Mouse (Mus musculus) cerebellum, adult 18-20 months (tissue): ENCODE measurements around the gene Eda.
A peak's percentile ranks its signal among the peaks of the same experiment; 100 is the strongest.

Experiments used
- DNase-seq, 2 experiments: peaks; one replicate each; pipeline ENCODE4 v3.0.0; 2021

The Eda gene

DNA sequence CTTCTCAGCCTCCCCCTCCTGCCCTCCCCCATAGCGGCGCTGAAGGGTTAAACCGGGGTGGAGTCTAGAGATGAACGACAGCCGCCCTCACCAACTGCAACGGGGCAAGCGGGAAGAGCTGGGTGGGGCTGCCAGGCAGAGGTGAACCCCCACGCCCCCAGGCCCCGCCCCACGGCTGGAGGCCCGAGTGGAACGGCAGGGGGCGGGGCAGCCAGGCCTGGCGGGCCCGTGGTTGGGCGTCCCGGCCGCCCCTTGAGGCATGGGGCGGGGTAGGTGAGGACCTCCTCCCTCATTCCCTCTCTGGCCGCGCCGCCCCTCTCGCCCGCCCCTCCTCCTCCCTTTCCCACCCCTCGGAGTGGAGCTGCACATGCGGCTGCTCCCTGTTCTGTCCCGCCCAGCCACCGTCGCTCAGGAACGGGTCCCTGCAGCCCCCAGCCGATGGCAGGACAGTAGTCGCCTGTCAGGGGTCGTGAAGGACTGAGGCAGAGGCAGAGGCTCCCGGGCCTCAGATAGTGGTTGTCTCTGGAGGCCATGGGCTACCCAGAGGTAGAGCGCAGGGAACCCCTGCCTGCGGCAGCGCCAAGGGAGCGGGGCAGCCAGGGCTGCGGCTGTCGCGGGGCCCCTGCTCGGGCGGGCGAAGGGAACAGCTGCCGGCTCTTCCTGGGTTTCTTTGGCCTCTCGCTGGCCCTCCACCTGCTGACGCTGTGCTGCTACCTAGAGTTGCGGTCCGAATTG is at the start of gene Eda:
Gene Eda (plus strand): TSS at position 357 of the 735 bp plus-strand sequence.
- peak; percentile 12 to 45 for DNase-seq

- no peak for DNase-seq
Observed at GRCm38 (mm10) chrX:99961002-99961401, 14.4 kb upstream of the Eda start.

DNA sequence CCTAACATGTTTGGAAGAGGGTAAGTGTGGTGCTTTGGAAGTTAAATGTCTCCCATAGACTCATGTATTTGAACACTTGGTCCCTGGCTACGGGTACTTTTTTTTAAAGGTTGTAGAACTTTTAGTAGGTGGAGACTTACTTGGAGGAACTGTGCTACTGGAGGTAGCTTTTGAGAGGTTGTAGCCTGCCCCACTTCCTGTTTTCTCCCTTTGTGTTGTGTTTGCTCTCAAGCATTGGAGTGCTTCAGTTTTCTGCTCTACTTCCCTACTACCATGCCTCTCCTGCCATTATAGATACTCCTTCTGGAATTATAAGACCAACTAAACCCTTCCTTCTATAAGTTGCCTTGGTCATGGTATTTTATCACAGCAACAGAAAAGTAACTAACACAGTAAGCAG is 5.3 kb upstream of the Eda start:
- no peak for DNase-seq

- no peak for DNase-seq
Observed at GRCm38 (mm10) chrX:99974381-99974780, 1.0 kb upstream of the Eda start.

- no peak for DNase-seq
Observed at GRCm38 (mm10) chrX:99974803-99975202, 603 bp upstream of the Eda start.

GRCm38 (mm10) chrX:99975985-99976924 is 849 bp downstream of the Eda start:
- DNase-seq, result peak; percentile 1 to 8

DNA sequence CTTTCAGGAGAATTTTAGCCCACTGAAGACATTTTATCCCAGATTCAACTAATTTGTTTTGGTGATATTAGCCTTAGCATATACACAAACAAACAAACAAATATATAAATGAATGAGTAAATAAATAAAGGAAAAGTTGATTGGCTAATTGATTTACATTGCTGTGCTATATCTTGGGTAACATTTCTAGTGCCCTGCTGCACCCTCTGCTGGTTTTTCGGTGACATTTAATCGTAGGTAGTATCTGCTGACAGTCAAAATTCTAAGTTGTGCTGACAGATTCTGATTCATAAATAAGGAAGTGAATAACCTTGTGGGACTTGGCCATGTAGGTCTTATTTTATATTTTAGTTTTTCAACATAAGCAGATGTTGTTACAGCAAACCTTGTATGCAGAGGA is 2.9 kb downstream of the Eda start:
- no peak for DNase-seq

- DNase-seq, result no peak
Observed at GRCm38 (mm10) chrX:99993434-99993833, 18.0 kb downstream of the Eda start.

DNA sequence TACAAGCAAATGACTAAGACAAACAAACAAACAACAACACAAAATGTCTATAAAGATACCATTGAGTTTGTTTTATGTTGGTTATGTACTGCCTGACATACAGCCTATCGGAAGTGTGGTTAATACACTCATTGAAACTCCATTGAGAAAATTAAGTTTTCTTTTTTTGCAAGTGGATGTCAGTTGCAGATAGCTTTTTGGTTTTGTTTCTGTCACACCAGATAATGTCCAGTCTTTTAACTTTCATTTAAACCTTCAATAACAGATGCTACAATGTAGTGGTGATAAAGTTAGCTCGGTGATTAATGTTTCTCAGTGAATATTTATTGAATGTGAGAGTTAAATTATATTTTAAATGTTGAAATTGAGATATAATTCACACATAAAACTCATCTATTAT is 23.9 kb downstream of the Eda start:
- DNase-seq, result no peak

GRCm38 (mm10) chrX:100118362-100118761 is 143.0 kb downstream of the Eda start:
- no peak for DNase-seq

GRCm38 (mm10) chrX:100195286-100195685 is 219.9 kb downstream of the Eda start:
- no peak for DNase-seq

DNA sequence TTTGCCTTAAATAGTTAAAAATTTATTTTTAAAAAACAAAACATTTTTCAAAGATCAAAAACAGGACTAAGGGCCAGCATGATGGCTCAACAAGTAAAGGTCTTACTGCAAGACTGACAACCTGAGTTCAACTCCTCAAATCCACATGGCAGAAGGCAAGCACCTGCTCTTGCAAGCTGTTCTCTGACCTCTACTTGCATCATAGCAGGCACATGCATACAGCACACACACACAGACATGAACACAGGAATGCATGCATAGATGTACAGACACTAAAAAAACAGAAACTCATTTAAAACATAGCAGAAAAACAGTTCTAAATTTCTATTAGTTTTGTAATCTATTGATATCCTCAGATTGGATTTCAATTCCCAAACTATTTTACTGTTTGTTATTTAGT is 338.2 kb downstream of the Eda start:
- no peak for DNase-seq

DNA sequence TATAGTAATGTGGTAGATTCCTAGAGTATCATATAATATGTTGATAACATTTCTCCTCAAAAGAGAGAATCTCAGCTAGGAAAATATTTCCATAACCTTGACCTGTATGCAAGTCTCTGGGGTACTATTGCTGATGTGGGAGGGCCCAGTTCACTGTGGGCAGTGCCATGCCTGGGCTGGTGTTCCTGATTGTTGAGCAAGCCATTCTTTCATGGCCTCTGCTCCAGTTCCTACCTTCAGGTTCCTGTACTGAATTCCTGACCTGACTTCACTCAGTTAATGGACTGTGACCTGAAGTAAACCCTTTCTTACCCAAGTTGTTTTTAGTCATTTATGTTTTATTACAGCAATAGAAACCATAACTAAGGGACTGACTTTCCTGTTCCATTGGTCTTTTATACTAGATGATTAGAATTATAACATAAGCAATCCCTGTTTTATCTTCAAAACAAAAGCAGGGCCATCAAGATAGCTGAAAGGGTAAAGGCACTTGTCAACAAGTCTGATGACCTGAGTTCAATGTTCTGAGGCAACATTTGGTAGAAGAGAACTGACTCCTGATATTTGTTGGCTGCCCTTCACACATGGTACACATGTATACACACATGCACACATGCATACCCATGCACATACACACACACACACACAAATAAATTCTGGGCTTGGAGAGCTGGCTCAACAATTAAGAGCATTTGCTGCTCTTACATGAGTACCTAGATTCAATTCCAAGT is 338.9 kb downstream of the Eda start:
- no peak for DNase-seq

- no peak for DNase-seq
Observed at GRCm38 (mm10) chrX:100340687-100341086, 365.3 kb downstream of the Eda start.

GRCm38 (mm10) chrX:100344433-100344832 is 369.0 kb downstream of the Eda start:
- no peak for DNase-seq

GRCm38 (mm10) chrX:100356974-100357373 is 381.6 kb downstream of the Eda start:
- no peak for DNase-seq

DNA sequence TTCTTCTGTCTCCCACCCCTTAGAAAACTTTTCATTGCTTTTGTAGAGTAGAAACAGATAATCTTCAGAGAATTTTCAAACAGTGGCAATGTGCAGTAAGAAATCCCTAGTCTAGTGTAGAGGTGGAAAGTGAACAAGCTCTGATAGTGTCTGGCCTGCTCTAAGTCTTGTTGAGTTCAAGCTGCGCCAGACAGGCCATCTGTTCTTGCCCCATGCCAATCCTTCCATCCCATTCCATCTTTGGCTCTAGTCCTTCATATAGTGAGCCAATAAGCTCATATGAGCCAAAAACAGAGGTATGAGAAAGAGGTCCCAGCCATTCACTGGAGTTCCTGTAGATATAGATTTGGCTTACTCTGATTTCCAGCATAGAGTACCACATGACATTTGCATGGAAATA is 414.5 kb downstream of the Eda start:
- DNase-seq, result peak; percentile 11 to 21

DNA sequence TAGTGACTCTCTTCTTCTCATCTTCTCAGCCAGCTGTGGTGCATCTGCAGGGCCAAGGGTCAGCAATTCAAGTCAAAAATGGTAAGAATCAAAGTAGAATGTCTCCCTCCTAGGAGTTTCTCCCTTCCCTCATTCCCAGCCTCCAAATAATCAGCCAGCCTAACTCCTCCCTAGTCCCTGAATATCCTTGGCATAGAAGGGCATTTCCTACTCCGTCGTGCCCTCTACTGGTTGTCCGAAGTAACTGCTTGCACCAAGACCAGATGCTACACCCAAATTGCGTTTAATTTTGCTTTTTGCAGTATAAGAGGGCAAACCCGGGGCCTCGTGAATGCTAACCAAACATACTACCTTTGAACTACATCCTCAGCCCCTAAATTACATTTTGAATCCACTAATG is 416.9 kb downstream of the Eda start:
- peak; percentile 8 for DNase-seq

DNA sequence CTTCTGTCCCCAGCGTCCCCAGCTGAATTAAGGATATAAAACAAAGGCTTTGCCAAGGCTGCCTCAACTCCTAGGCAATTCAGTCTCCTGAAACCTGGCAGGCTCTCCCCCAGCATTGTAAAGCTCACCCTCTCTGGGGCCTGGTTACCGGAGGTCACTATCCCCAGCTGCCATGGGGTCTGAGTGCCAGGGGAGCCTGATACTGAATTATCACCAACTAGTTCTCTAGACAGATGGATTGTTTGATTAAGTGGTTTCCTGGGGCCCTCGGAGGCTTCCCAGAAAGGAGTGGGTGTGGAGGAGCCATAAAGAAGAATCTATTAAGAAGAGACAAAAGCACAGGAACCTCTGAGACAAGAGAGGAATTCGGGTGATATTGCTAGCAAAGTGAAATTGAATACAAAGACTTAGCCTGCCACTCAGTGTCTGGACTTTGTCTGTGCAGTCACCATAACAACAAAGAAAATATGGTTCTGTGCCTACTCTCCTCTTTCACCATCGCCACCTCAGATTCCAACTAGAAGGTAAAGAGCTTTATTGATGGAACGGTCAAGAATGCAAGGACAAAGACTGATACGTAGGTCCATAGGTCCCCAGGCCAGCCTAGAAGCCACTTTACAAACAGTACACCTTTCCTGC is 418.9 kb downstream of the Eda start:
- no peak for DNase-seq

- no peak for DNase-seq
Observed at GRCm38 (mm10) chrX:100395026-100395425, 419.6 kb downstream of the Eda start.

DNA sequence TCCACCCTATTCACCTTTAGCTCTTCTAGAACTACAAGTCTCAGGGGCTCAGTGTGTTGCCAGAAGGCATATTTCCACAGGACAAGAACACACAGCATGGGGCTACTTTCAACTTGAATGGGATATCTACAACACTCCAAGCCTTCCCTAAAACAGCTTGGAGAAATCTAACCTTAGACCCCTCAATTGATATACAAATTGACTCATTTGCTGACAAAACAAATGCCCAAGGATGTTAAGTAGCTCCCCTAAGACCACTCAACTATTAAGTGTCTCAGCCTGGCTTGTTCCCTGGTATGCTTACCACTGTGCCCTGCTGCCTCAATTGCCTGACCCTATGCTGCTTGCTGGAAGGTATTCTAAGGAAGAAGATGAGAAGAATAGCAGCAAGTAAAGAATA is 425.5 kb downstream of the Eda start:
- no peak for DNase-seq

DNA sequence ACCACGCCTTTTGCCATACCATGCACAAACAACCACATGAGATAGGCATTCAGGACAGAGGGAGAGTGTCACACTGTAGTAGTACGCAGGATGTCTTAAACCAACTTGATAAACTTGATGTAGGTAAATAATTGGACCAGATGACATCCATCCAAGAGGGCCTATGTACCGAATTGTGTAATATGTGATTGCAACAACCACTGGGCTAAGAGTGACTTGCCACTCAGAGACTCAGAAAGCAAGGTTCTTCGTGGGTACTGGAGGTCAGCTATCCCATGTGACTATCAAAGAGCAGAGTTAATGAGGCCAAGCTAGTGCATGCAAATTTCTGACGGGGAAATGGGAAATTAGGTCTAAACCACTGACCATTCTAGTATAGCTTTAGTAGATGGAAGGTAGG is 426.3 kb downstream of the Eda start:
- no peak for DNase-seq

- no peak for DNase-seq
Observed at GRCm38 (mm10) chrX:100409245-100409644, 433.8 kb downstream of the Eda start.
